Mouse (Mus musculus) forebrain, embryonic 13.5 days (tissue): ENCODE data around the gene Olfr173. TPM values are rescaled to one million over a fixed set of nuclear protein-coding genes. Genes with fewer than 3 reads are reported as not detected.
A peak's percentile ranks its signal among the peaks of the same experiment; 100 is the strongest.

Source experiments
- ATAC-seq: fragments of 200-750 bp; cut with Nextera tagmentation; 2 replicates; pipeline ENCODE4 v1.8.0; 2017
- H3K27ac ChIP-seq: fragments of 300-500 bp; sonication (generic); 2 replicates; pipeline ENCODE4 v1.5.1; 2015; ENCODE audit warnings: inconsistent platforms, mild to moderate bottlenecking, moderate library complexity
- H3K27me3 ChIP-seq: fragments of 300-500 bp; sonication (generic); 2 replicates; pipeline ENCODE4 v1.6.1; 2015; ENCODE audit warnings: mild to moderate bottlenecking, inconsistent platforms
- H3K36me3 ChIP-seq: fragments of 300-500 bp; sonication (generic); 2 replicates; pipeline ENCODE4 v1.6.1; 2015; ENCODE audit warnings: mild to moderate bottlenecking, inconsistent platforms; ENCODE audit not compliant: poor library complexity, severe bottlenecking
- H3K4me1 ChIP-seq: fragments of 300-500 bp; sonication (generic); 2 replicates; pipeline ENCODE4 v1.6.1; 2015; ENCODE audit warnings: inconsistent platforms
- H3K4me2 ChIP-seq: fragments of 300-500 bp; sonication (generic); 2 replicates; pipeline ENCODE4 v1.6.1; 2015; ENCODE audit warnings: inconsistent platforms, mild to moderate bottlenecking, moderate library complexity
- H3K4me3 ChIP-seq: fragments of 300-500 bp; sonication (generic); 2 replicates; pipeline ENCODE4 v1.5.1; 2015; ENCODE audit warnings: mild to moderate bottlenecking, inconsistent platforms
- H3K9ac ChIP-seq: fragments of 300-500 bp; sonication (generic); 2 replicates; pipeline ENCODE4 v1.6.1; 2015; ENCODE audit warnings: mild to moderate bottlenecking, inconsistent platforms
- H3K9me3 ChIP-seq: fragments of 300-500 bp; sonication (generic); replicated peaks from 2 replicates; pipeline ENCODE4 v1.6.1; 2016; ENCODE audit warnings: inconsistent platforms
- WGBS: fragments of 180-500 bp; shearing (Covaris S2); methylation state at CpG from one replicate; pipeline ENCODE4 v1.1.7; 2015; 5-methylcytosine and 5-hydroxymethylcytosine counted together
- microRNA-seq: library from miRNA; unstranded; fragments of <30 nt; microRNA quantifications from one replicate; pipeline ENCODE4, GENCODE M21; 2016
- polyA plus RNA-seq: library from polyadenylated mRNA; unstranded; fragments of >200 nt; fragmentation: Nextera tagmentation; extraction: Ambion mirVana; gene quantifications from 2 replicates; pipeline ENCODE4 v1.2.1, GENCODE M21; 2015

Gene Olfr173
- polyA plus RNA-seq = not detected in 2 replicates

- no peak within 1 kb of the TSS for H3K9ac ChIP-seq
- no peaks in the 10 kb centered on the region for H3K4me1 ChIP-seq
- WGBS = 74% methylated on average over 2 of the region's 2 CpGs
- no peak within 1 kb of the TSS for H3K4me2 ChIP-seq
- no peaks in the 10 kb centered on the region for H3K27me3 ChIP-seq
- no peaks in the 10 kb centered on the region for H3K36me3 ChIP-seq
- H3K27ac ChIP-seq = no peak within 1 kb of the TSS
- ATAC-seq = no peak
- H3K9me3 ChIP-seq = no peaks in the 10 kb centered on the region
- H3K4me3 ChIP-seq = no peak within 1 kb of the TSS
These were observed at the start of gene Olfr173 for GRCm38 (mm10) chr16:58800168-58800567. Gene Olfr173 (minus strand): TSS chr16:58800268.

DNA sequence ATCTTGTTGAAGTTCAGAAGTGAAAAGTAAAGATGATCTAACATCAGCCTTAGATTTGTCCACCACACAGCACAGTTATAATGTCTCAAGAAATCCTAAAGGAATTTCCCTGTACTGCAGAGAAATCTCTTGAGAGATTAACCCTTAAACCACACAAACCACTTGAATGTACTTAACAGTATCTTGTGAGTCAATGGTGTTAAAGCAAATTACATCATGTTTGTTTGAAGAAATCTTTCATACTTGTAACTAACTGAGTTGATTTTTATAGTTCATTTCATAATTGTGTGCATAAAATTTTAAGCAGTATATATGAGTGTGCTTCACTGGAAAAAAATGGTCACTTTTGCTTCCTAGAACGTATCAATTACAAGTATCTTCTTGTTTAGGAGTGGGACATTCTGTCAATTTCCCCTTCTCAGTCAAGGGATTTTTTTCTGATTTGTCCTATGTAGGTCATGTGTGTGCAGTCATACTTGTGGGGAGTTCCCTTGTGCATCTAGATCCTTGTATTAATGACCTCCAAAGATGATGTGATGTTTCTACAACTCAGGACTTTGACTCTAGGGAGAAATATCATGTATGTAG, 26.8 kb upstream of the Olfr173 start, which contains the start of gene Olfr175-ps1:
TSS of gene Olfr175-ps1 (minus strand) at position 51 of the 588 bp plus-strand sequence.
- H3K4me1 ChIP-seq = no peaks in the 10 kb centered on the region
- no peak within 1 kb of the TSS for H3K4me3 ChIP-seq
- H3K27me3 ChIP-seq = no peaks in the 10 kb centered on the region
- H3K36me3 ChIP-seq = no peaks in the 10 kb centered on the region
- 94% methylated on average over 1 of the region's 1 CpGs for WGBS
- no peak within 1 kb of the TSS for H3K27ac ChIP-seq
- no peak for ATAC-seq
- no peak within 1 kb of the TSS for H3K9ac ChIP-seq
- no peaks in the 10 kb centered on the region for H3K9me3 ChIP-seq
- H3K4me2 ChIP-seq = no peak within 1 kb of the TSS

- ATAC-seq = no peak
- 80% methylated on average over 1 of the region's 1 CpGs for WGBS
These were observed 37.0 kb downstream of the Olfr173 start, which contains the start of gene Olfr172 for GRCm38 (mm10) chr16:58763076-58763475. Gene Olfr172 (minus strand): TSS chr16:58763176.

DNA sequence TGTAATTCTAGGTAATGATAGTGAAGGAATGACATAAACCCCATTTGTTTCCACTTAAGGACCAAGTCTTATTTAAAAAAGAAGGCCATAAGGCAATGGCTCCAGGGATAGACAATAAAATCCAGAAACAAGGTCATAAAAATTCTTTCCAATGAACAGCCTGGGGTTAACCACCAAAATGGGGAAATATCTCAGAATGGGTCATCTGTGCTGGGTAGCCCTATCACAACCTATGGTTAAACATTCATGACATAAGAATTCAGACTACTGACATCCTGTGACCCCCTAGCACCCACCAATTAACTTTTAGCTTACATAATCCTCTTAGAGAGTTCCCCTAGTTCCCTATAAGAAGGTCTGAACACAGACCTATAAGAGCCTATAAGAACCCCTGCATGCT, 43.9 kb downstream of the Olfr173 start:
- H3K36me3 ChIP-seq = no peaks in the 10 kb centered on the region
- no peak overlapping the region for H3K9ac ChIP-seq
- no peak overlapping the region for H3K4me3 ChIP-seq
- no peak for ATAC-seq
- H3K4me1 ChIP-seq = no peaks in the 10 kb centered on the region
- H3K9me3 ChIP-seq = no peaks in the 10 kb centered on the region
- H3K27ac ChIP-seq = no peak overlapping the region
- no peak overlapping the region for H3K4me2 ChIP-seq
- no peaks in the 10 kb centered on the region for H3K27me3 ChIP-seq

More at GRCm38 (mm10) chr16:58763076-58763475, 37.0 kb downstream of the Olfr173 start, which contains the start of gene Olfr172:
- H3K27ac ChIP-seq = no peak within 1 kb of the TSS
- no peaks in the 10 kb centered on the region for H3K27me3 ChIP-seq
- no peaks in the 10 kb centered on the region for H3K36me3 ChIP-seq
- H3K4me2 ChIP-seq = no peak within 1 kb of the TSS
- H3K4me1 ChIP-seq = no peaks in the 10 kb centered on the region
- no peak within 1 kb of the TSS for H3K9ac ChIP-seq
- no peak within 1 kb of the TSS for H3K4me3 ChIP-seq
- H3K9me3 ChIP-seq = no peaks in the 10 kb centered on the region

DNA sequence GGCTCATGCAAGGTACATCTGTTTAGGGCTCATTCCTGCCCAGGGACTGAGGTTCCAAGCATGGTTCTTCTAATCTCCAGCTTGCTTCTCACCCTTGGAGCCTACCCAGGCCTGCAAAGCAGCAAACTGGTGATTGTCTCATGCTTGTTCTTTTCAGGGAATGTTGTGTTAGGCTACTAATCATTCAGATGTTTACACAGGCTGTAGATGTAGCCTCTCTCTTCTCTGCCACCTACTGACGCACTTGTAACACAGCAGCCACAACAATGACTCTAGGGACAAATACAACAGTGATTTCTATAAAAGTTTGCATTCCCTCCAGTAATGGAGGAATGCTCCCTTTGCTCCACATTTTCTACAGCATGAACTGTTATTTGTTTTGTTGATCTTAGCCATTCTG, 48.8 kb downstream of the Olfr173 start:
- Histone ChIP-seq H3K9ac (no peak overlapping the region), H3K4me2 (no peak overlapping the region), H3K4me1 (no peaks in the 10 kb centered on the region), H3K27me3 (no peaks in the 10 kb centered on the region), H3K9me3 (no peaks in the 10 kb centered on the region), H3K4me3 (no peak overlapping the region), H3K36me3 (no peaks in the 10 kb centered on the region), H3K27ac (no peak overlapping the region)
- 0 out of 2 replicates have a peak, but pooled peaks have one; percentile 33 for ATAC-seq
- WGBS = 33% methylated on average over 1 of the region's 1 CpGs

- no peak for ATAC-seq
- Histone ChIP-seq H3K4me3 (no peak overlapping the region), H3K4me1 (no peaks in the 10 kb centered on the region), H3K27ac (no peak overlapping the region), H3K4me2 (no peak overlapping the region), H3K9ac (no peak overlapping the region), H3K9me3 (no peaks in the 10 kb centered on the region), H3K36me3 (no peaks in the 10 kb centered on the region), H3K27me3 (no peaks in the 10 kb centered on the region)
- WGBS = 62% methylated on average over 4 of the region's 4 CpGs
These were observed 53.4 kb downstream of the Olfr173 start for GRCm38 (mm10) chr16:58746715-58747114.

Small RNA genes within 50 kb of the gene (microRNA-seq; reads per million reads assigned to microRNA genes)
- not detected for gene Gm27564

Other genes starting within 250 kb of the Olfr173 start
- gene Gm813, start 183.3 kb downstream of the Olfr173 start, polyA plus RNA-seq = not detected in 2 replicates
- not detected in 2 replicates for gene E330017A01Rik, start 161.5 kb downstream of the Olfr173 start, polyA plus RNA-seq
- gene Cpox, start 130.0 kb downstream of the Olfr173 start, polyA plus RNA-seq = 8.4 and 10.3 TPM in 2 replicates
- gene Gpr15, start 81.2 kb downstream of the Olfr173 start, polyA plus RNA-seq = not detected in 2 replicates
- gene Cldnd1, start 72.4 kb downstream of the Olfr173 start, polyA plus RNA-seq = 108 and 110 TPM in 2 replicates
- gene Olfr172, start 37.1 kb downstream of the Olfr173 start, polyA plus RNA-seq = not detected in 2 replicates
- gene Olfr175-ps1, start 26.5 kb upstream of the Olfr173 start, polyA plus RNA-seq = not detected in 2 replicates
- gene Olfr177, start 74.5 kb upstream of the Olfr173 start, polyA plus RNA-seq = not detected in 2 replicates
- gene Olfr178, start 91.8 kb upstream of the Olfr173 start, polyA plus RNA-seq = not detected in 2 replicates
- not detected in 2 replicates for gene Olfr181, start 128.5 kb upstream of the Olfr173 start, polyA plus RNA-seq
- gene Olfr180, start 129.1 kb upstream of the Olfr173 start, polyA plus RNA-seq = not detected in 2 replicates
- not detected in 2 replicates for gene Olfr183, start 195.1 kb upstream of the Olfr173 start, polyA plus RNA-seq
- not detected in 2 replicates for gene Olfr186, start 230.0 kb upstream of the Olfr173 start, polyA plus RNA-seq
- not detected in 2 replicates for gene Olfr187, start 239.5 kb upstream of the Olfr173 start, polyA plus RNA-seq